Mouse (Mus musculus) myocyte (in vitro differentiated cells): ENCODE measurements around the gene Mfn1. TPM values are rescaled to one million over a fixed set of nuclear protein-coding genes. Genes with fewer than 3 reads are reported as not detected.

Experiments
- H3K27me3 ChIP-seq: one replicate; pipeline ENCODE4 v1.6.1; 2011; ENCODE audit not compliant: control insufficient read depth, insufficient read depth, insufficient read length
- H3K36me3 ChIP-seq: one replicate; pipeline ENCODE4 v1.6.1; 2011; ENCODE audit not compliant: control insufficient read depth, insufficient read depth
- H3K4me2 ChIP-seq: one replicate; pipeline ENCODE4 v1.6.1; 2011; ENCODE audit warnings: low read depth, control low read depth
- H3K4me3 ChIP-seq: one replicate; pipeline ENCODE4 v1.5.1; 2011; ENCODE audit warnings: mild to moderate bottlenecking, control low read depth, moderate library complexity
- H3K79me2 ChIP-seq: one replicate; pipeline ENCODE4 v1.6.1; 2011; ENCODE audit not compliant: control insufficient read depth, insufficient read depth
- H3ac ChIP-seq: one replicate; pipeline ENCODE4 v1.6.1; 2011; ENCODE audit not compliant: control insufficient read depth, insufficient read length
- CEBPB ChIP-seq: IDR thresholded peaks from 2 replicates; pipeline ENCODE4 v1.6.1; 2011; ENCODE audit warnings: mild to moderate bottlenecking, moderate library complexity; ENCODE audit not compliant: poor library complexity, insufficient read depth, severe bottlenecking
- E2F4 ChIP-seq: IDR thresholded peaks from one replicate; pipeline ENCODE4 v1.6.1; 2011; ENCODE audit warnings: mild to moderate bottlenecking, control low read depth, moderate library complexity; ENCODE audit not compliant: insufficient read depth
- MAX ChIP-seq: IDR thresholded peaks from one replicate; pipeline ENCODE4 v1.6.1; 2011; ENCODE audit warnings: low read depth, mild to moderate bottlenecking, control low read depth
- MYOD1 ChIP-seq, 3 experiments: IDR thresholded peaks; one replicate each; pipeline ENCODE4 v1.6.1; 2011; ENCODE audit warnings: control low read depth in 2 of 3, low read depth in 2 of 3, mild to moderate bottlenecking in 2 of 3, moderate library complexity in 1 of 3; ENCODE audit not compliant: insufficient read length in 2 of 3, control insufficient read depth in 1 of 3
- MYOG ChIP-seq, 3 experiments: IDR thresholded peaks; one replicate each; pipeline ENCODE4 v1.6.1; 2011; ENCODE audit warnings: control low read depth in 2 of 3, low read depth in 2 of 3, mild to moderate bottlenecking in 2 of 3; ENCODE audit not compliant: insufficient read length in 2 of 3, control insufficient read depth in 1 of 3, insufficient read depth in 1 of 3
- POLR2A ChIP-seq: IDR thresholded peaks from one replicate; pipeline ENCODE4 v1.6.1; 2011; ENCODE audit warnings: low read depth, mild to moderate bottlenecking, control low read depth, moderate library complexity; ENCODE audit not compliant: insufficient read length
- POLR2AphosphoS2 ChIP-seq: IDR thresholded peaks from one replicate; pipeline ENCODE4 v1.6.1; 2011; ENCODE audit warnings: low read depth, control low read depth; ENCODE audit not compliant: insufficient read length
- REST ChIP-seq: IDR thresholded peaks from one replicate; pipeline ENCODE4 v1.6.1; 2011; ENCODE audit warnings: mild to moderate bottlenecking, control low read depth, moderate library complexity; ENCODE audit not compliant: insufficient read depth, insufficient read length
- SRF ChIP-seq: IDR thresholded peaks from one replicate; pipeline ENCODE4 v1.6.1; 2011; ENCODE audit warnings: low read depth; ENCODE audit not compliant: control insufficient read depth, insufficient read length
- TCF12 ChIP-seq: IDR thresholded peaks from one replicate; pipeline ENCODE4 v1.6.1; 2011; ENCODE audit warnings: mild to moderate bottlenecking, control low read depth; ENCODE audit not compliant: poor library complexity, insufficient read depth, severe bottlenecking
- TCF3 ChIP-seq: IDR thresholded peaks from one replicate; pipeline ENCODE4 v1.6.1; 2011; ENCODE audit warnings: low read depth, control low read depth; ENCODE audit not compliant: insufficient read length
- USF1 ChIP-seq: IDR thresholded peaks from one replicate; pipeline ENCODE4 v1.6.1; 2011; ENCODE audit warnings: low read depth, mild to moderate bottlenecking, control low read depth, moderate library complexity
- polyA plus RNA-seq: library from polyadenylated mRNA; unstranded; fragments of >200 nt; fragmentation: generic; extraction: Trizol; gene quantifications from one replicate; pipeline ENCODE4 v1.2.1, GENCODE M21; 2012; ENCODE audit warnings: missing spikeins

The Mfn1 gene
- polyA plus RNA-seq, 1 experiment: 17.0 TPM

- no peak overlapping the region for H3K4me2 ChIP-seq
- no peaks in the 10 kb centered on the region for H3K79me2 ChIP-seq
- no peak overlapping the region for H3ac ChIP-seq
- H3K4me3 ChIP-seq: no peak overlapping the region
- no peaks in the 10 kb centered on the region for H3K36me3 ChIP-seq
- H3K27me3 ChIP-seq: no peaks in the 10 kb centered on the region
- TF ChIP-seq TCF3 (no peak), SRF (no peak), CEBPB (no peak), USF1 (no peak), MYOD1 (IDR thresholded peaks at IDR 0.05; ENCODE audit: control insufficient read depth in 1 of 3, insufficient read length in 2 of 3, low read depth in 2 of 3) (no peak), POLR2A (no peak), MAX (no peak), E2F4 (no peak), TCF12 (no peak), POLR2AphosphoS2 (no peak), MYOG (IDR thresholded peaks at IDR 0.05; ENCODE audit: control insufficient read depth in 1 of 3, insufficient read depth in 1 of 3, insufficient read length in 2 of 3, low read depth in 2 of 3) (no peak), REST (no peak)
Observed at GRCm38 (mm10) chr3:32628141-32628540, 98.9 kb downstream of the Mfn1 start.

Other genes with a start within 250 kb of the Mfn1 start
- 13.0 TPM for gene Zmat3, start 163.5 kb upstream of the Mfn1 start, polyA plus RNA-seq
- 11.7 TPM for gene Pik3ca, start 131.8 kb upstream of the Mfn1 start, polyA plus RNA-seq
- not detected for gene Kcnmb3, start 37.2 kb upstream of the Mfn1 start, polyA plus RNA-seq
- 25.3 TPM for gene Zfp639, start 19.2 kb upstream of the Mfn1 start, polyA plus RNA-seq
- 13.6 TPM for gene Gnb4, start 87.1 kb downstream of the Mfn1 start, polyA plus RNA-seq
- gene Actl6a, start 176.8 kb downstream of the Mfn1 start, polyA plus RNA-seq: 47.0 TPM
- 224 TPM for gene Ndufb5, start 207.5 kb downstream of the Mfn1 start, polyA plus RNA-seq
- gene Mrpl47, start 208.1 kb downstream of the Mfn1 start, polyA plus RNA-seq: 10.8 TPM